Mouse (Mus musculus) liver, embryonic 14.5 days (tissue): ENCODE measurements around the gene Mtmr1. TPM values are rescaled to one million over a fixed set of nuclear protein-coding genes. Genes with fewer than 3 reads are reported as not detected.
A peak's percentile ranks its signal among the peaks of the same experiment; 100 is the strongest.

ENCODE experiments used
- ATAC-seq: fragments of 200-750 bp; cut with Nextera tagmentation; 2 replicates; pipeline ENCODE4 v1.8.0; 2017; ENCODE audit warnings: moderate number of reproducible peaks, mild to moderate bottlenecking, moderate library complexity; ENCODE audit not compliant: insufficient read depth
- DNase-seq, 3 experiments: peaks; one replicate each; pipeline ENCODE4 v3.0.0-alpha.2; 2012 to 2013; ENCODE audit warnings: low read depth in 3 of 3, low spot score in 3 of 3
- H3K27ac ChIP-seq: fragments of 300-500 bp; sonication (generic); 2 replicates; pipeline ENCODE4 v1.5.1; 2014; ENCODE audit warnings: moderate library complexity, mild to moderate bottlenecking, control low read depth, inconsistent platforms
- H3K27me3 ChIP-seq: fragments of 300-500 bp; sonication (generic); 2 replicates; pipeline ENCODE4 v1.6.1; 2014; ENCODE audit warnings: mild to moderate bottlenecking, low read length, moderate library complexity; ENCODE audit not compliant: control insufficient read depth, insufficient read depth
- H3K36me3 ChIP-seq: fragments of 300-500 bp; sonication (generic); replicated peaks from 2 replicates; pipeline ENCODE4 v1.6.1; 2014; ENCODE audit warnings: low read depth; ENCODE audit not compliant: control insufficient read depth, insufficient read depth
- H3K4me1 ChIP-seq, 2 experiments: fragments of 200-500 bp in 1 of 2; fragments of 300-500 bp in 1 of 2; sonication (generic) in 1 of 2; replicated peaks; 2 replicates each; pipeline ENCODE4 v1.6.1; 2012 to 2014; ENCODE audit warnings: antibody characterized with exemption in 1 of 2, inconsistent platforms in 1 of 2, low read length in 1 of 2; ENCODE audit not compliant: control insufficient read depth in 2 of 2, insufficient read depth in 2 of 2
- H3K4me2 ChIP-seq: fragments of 300-500 bp; sonication (generic); 2 replicates; pipeline ENCODE4 v1.6.1; 2014; ENCODE audit warnings: low read depth, mild to moderate bottlenecking, control low read depth, moderate library complexity
- H3K4me3 ChIP-seq, 2 experiments: fragments of 200-500 bp in 1 of 2; fragments of 300-500 bp in 1 of 2; sonication (generic) in 1 of 2; 2 replicates each; pipeline ENCODE4 v1.5.1; 2012 to 2014; ENCODE audit warnings: low read depth in 2 of 2, low read length in 2 of 2, mild to moderate bottlenecking in 2 of 2, control low read depth in 1 of 2, inconsistent platforms in 1 of 2, moderate library complexity in 1 of 2; ENCODE audit not compliant: insufficient read depth in 1 of 2
- H3K9ac ChIP-seq: fragments of 300-500 bp; sonication (generic); replicated peaks from 2 replicates; pipeline ENCODE4 v1.6.1; 2014; ENCODE audit warnings: mild to moderate bottlenecking, control low read depth, moderate library complexity
- H3K9me3 ChIP-seq: fragments of 300-500 bp; sonication (generic); 2 replicates; pipeline ENCODE4 v1.6.1; 2016; ENCODE audit warnings: low read length, mixed read lengths; ENCODE audit not compliant: control insufficient read depth
- CTCF ChIP-seq: IDR thresholded peaks from 2 replicates; pipeline ENCODE4 v1.5.1; 2016; ENCODE audit warnings: antibody characterized with exemption, low read depth, control low read depth
- EP300 ChIP-seq: IDR thresholded peaks from 2 replicates; pipeline ENCODE4 v1.6.1; 2016; ENCODE audit warnings: antibody characterized with exemption, low read depth
- WGBS: fragments of 180-500 bp; shearing (Covaris S2); extraction: QIAGEN DNeasy Blood & Tissue Kit; methylation state at CpG from one replicate; pipeline ENCODE4 v1.1.7; 2014; ENCODE audit not compliant: insufficient replicate concordance; 5-methylcytosine and 5-hydroxymethylcytosine counted together
- polyA plus RNA-seq, 2 experiments: library from polyadenylated mRNA; depleted of rRNA in 1 of 2; stranded (reverse) in 1 of 2; unstranded in 1 of 2; fragments of >200 nt; fragmentation: Nextera tagmentation in 1 of 2; extraction: Ambion mirVana in 1 of 2; gene quantifications; 2 replicates each; pipeline versions ENCODE4 v1.2.1 to v1.2.3; 2012 to 2014

The Mtmr1 gene
- polyA plus RNA-seq, 2 experiments: 2.8 to 6.4 TPM

GRCm38 (mm10) chrX:71424852-71425251, 60.3 kb downstream of the Mtmr1 start:
- H3K4me1 ChIP-seq: peaks cover 4 to 7% of the 10 kb centered on the region in 2 experiments; a peak in 3 of 4 replicates
- H3K27me3 ChIP-seq: no peaks in the 10 kb centered on the region
- H3K4me2 ChIP-seq: no peak overlapping the region
- no peak overlapping the region for H3K9ac ChIP-seq
- no peak overlapping the region for H3K27ac ChIP-seq
- ATAC-seq (no peak), DNase-seq (no peak)
- 50% methylated on average over 1 of the region's 1 CpGs for WGBS
- TF ChIP-seq CTCF (peak; percentile 61), EP300 (no peak)
- no peak overlapping the region for H3K4me3 ChIP-seq
- no peaks in the 10 kb centered on the region for H3K9me3 ChIP-seq
- H3K36me3 ChIP-seq: no peaks in the 10 kb centered on the region

DNA sequence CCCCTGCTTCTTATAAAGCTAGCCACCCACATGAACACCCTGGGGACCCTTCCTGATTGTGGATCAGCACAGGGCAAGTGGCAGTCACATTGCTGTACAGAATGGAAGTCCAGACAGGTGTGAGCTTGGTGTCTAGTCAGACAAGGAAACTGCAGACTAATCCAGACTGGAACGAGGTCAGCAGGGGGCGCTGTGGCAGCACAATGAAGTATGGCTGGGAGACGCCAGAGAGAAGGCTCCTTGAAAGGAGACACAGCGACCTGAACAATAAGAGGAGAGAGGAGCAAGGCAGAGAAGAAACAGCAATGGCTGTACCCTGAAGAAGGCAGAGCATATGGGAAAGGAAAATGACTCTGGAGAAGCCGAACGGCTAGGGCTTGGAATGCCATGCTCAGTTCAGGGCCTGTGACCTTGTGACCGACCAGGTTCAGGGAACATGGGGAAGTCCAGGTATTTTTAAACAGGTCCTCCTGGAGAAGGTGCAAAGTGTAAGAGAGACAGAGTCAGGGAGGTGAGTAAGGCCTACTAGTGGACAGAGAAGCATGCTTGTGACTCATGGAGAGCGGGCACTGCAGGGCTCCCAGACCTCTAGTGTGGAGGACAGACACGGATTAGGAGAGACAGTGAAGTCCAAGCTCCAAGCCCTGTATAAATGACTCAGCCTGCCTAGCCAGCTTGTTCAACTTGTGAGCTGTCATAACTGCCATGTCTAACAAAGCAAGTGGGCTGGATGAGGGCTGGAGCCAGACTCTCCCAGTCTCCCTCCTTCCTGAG, 61.4 kb downstream of the Mtmr1 start:
- H3K36me3 ChIP-seq: no peaks in the 10 kb centered on the region
- peak; percentile 41 to 57 (median 43) for DNase-seq
- H3K4me3 ChIP-seq: no peak overlapping the region
- no peak overlapping the region for H3K4me2 ChIP-seq
- no peak overlapping the region for H3K9ac ChIP-seq
- H3K9me3 ChIP-seq: no peaks in the 10 kb centered on the region
- peak; percentile 23; the same call in 1 of the 2 replicates for ATAC-seq
- TF ChIP-seq CTCF (peak; percentile 92), EP300 (no peak)
- 44% methylated on average over 9 of the region's 9 CpGs for WGBS
- peaks cover 4 to 7% of the 10 kb centered on the region in 2 experiments; a peak in 3 of 4 replicates for H3K4me1 ChIP-seq
- H3K27me3 ChIP-seq: no peaks in the 10 kb centered on the region
- no peak overlapping the region for H3K27ac ChIP-seq

GRCm38 (mm10) chrX:71427491-71427890, 62.9 kb downstream of the Mtmr1 start:
- H3K9ac ChIP-seq: no peak overlapping the region
- H3K4me1 ChIP-seq: peaks cover 4 to 7% of the 10 kb centered on the region in 2 experiments; a peak in 3 of 4 replicates
- ATAC-seq (peak; percentile 75), DNase-seq (peak in 2 of 3 experiments; percentile 33 to 56)
- H3K27ac ChIP-seq: no peak overlapping the region
- H3K36me3 ChIP-seq: no peaks in the 10 kb centered on the region
- H3K9me3 ChIP-seq: no peaks in the 10 kb centered on the region
- H3K27me3 ChIP-seq: no peaks in the 10 kb centered on the region
- no peak for TF ChIP-seq CTCF
- peak; percentile 29; the same call in 1 of the 2 replicates for TF ChIP-seq EP300
- no peak overlapping the region for H3K4me3 ChIP-seq
- no peak overlapping the region for H3K4me2 ChIP-seq

DNA sequence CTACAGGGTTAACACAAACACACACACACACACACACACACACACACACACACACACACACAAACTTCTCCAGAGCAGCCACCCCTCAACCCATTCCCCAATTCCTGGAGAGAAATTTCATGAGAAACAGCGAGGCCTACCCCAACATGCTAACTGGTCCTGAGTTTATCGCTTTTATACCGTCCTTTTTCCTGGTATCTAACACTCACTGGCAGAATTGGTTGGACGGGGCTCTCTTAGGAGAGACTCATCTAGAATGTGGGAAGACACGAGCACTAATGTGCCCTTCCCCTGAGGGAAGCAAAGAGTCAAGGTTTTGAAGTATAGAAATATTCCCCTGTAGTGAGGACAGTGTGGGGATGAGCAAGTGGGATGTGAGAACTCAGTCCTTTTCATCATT, 66.3 kb downstream of the Mtmr1 start:
- no peaks in the 10 kb centered on the region for H3K9me3 ChIP-seq
- no peak overlapping the region for H3K4me3 ChIP-seq
- H3K27ac ChIP-seq: no peak overlapping the region
- peaks cover 4 to 7% of the 10 kb centered on the region in 2 experiments; a peak in 3 of 4 replicates for H3K4me1 ChIP-seq
- no peak overlapping the region for H3K9ac ChIP-seq
- TF ChIP-seq CTCF (no peak), EP300 (no peak)
- WGBS: 74% methylated on average over 5 of the region's 5 CpGs
- no peaks in the 10 kb centered on the region for H3K27me3 ChIP-seq
- H3K36me3 ChIP-seq: no peaks in the 10 kb centered on the region
- DNase-seq (peak in 2 of 3 experiments; percentile 47 to 60), ATAC-seq (no peak)
- no peak overlapping the region for H3K4me2 ChIP-seq

GRCm38 (mm10) chrX:71434448-71434847, 69.9 kb downstream of the Mtmr1 start:
- ATAC-seq: no peak

More at GRCm38 (mm10) chrX:71434448-71434847, 69.9 kb downstream of the Mtmr1 start:
- H3K4me2 ChIP-seq: no peak overlapping the region
- no peaks in the 10 kb centered on the region for H3K36me3 ChIP-seq
- H3K27ac ChIP-seq: no peak overlapping the region
- no peaks in the 10 kb centered on the region for H3K9me3 ChIP-seq
- no peak overlapping the region for H3K9ac ChIP-seq
- 82% methylated on average over 1 of the region's 1 CpGs for WGBS
- no peaks in the 10 kb centered on the region for H3K4me1 ChIP-seq
- TF ChIP-seq EP300: no peak
- TF ChIP-seq CTCF: no peak
- no peak for DNase-seq
- no peak overlapping the region for H3K4me3 ChIP-seq
- H3K27me3 ChIP-seq: no peaks in the 10 kb centered on the region
